Mouse (Mus musculus) limb, embryonic 11.5 days (tissue): Measurements from ENCODE around the gene 4933412E24Rik. TPM values are rescaled to one million over a fixed set of nuclear protein-coding genes. Genes with fewer than 3 reads are reported as not detected.

ENCODE experiments used
- ATAC-seq: fragments of 200-750 bp; cut with Nextera tagmentation; 2 replicates; pipeline ENCODE4 v1.8.0; 2017; ENCODE audit warnings: low read depth; ENCODE audit not compliant: insufficient number of reproducible peaks, low FRiP score, low TSS enrichment
- DNase-seq: peaks from one replicate; pipeline ENCODE4 v3.0.0-alpha.2; 2015; ENCODE audit warnings: low spot score
- H3K27ac ChIP-seq: fragments of 300-500 bp; sonication (generic); replicated peaks from 2 replicates; pipeline ENCODE4 v1.5.1; 2014; ENCODE audit warnings: low read depth, mild to moderate bottlenecking, low read length
- H3K27me3 ChIP-seq: fragments of 300-500 bp; sonication (generic); 2 replicates; pipeline ENCODE4 v1.6.1; 2014; ENCODE audit warnings: mild to moderate bottlenecking, low read length, mixed read lengths; ENCODE audit not compliant: control insufficient read depth, insufficient read depth
- H3K36me3 ChIP-seq: fragments of 300-500 bp; sonication (generic); 2 replicates; pipeline ENCODE4 v1.6.1; 2014; ENCODE audit warnings: mild to moderate bottlenecking, low read length, moderate library complexity, mixed read lengths; ENCODE audit not compliant: control insufficient read depth, insufficient read depth
- H3K4me1 ChIP-seq: fragments of 300-500 bp; sonication (generic); 2 replicates; pipeline ENCODE4 v1.6.1; 2014; ENCODE audit warnings: low read length, mixed read lengths; ENCODE audit not compliant: control insufficient read depth, insufficient read depth
- H3K4me2 ChIP-seq: fragments of 300-500 bp; sonication (generic); 2 replicates; pipeline ENCODE4 v1.6.1; 2014; ENCODE audit warnings: low read depth, mild to moderate bottlenecking, moderate library complexity; ENCODE audit not compliant: severe bottlenecking
- H3K4me3 ChIP-seq: fragments of 300-500 bp; sonication (generic); 2 replicates; pipeline ENCODE4 v1.5.1; 2014; ENCODE audit warnings: low read depth, low read length
- H3K9ac ChIP-seq: fragments of 300-500 bp; sonication (generic); 2 replicates; pipeline ENCODE4 v1.6.1; 2014; ENCODE audit warnings: mild to moderate bottlenecking, low read length
- H3K9me3 ChIP-seq: fragments of 300-500 bp; sonication (generic); 2 replicates; pipeline ENCODE4 v1.6.1; 2016; ENCODE audit warnings: low read length; ENCODE audit not compliant: control insufficient read depth
- WGBS: fragments of 180-500 bp; shearing (Covaris S2); extraction: QIAGEN DNeasy Blood & Tissue Kit; methylation state at CpG from one replicate; pipeline ENCODE4 v1.1.7; 2014; 5-methylcytosine and 5-hydroxymethylcytosine counted together
- polyA plus RNA-seq: library from polyadenylated mRNA; unstranded; fragments of >200 nt; fragmentation: Nextera tagmentation; extraction: Ambion mirVana; gene quantifications from 2 replicates; pipeline ENCODE4 v1.2.1, GENCODE M21; 2014

Gene 4933412E24Rik
- polyA plus RNA-seq, 1 experiment from 2014 or later = not detected

DNA sequence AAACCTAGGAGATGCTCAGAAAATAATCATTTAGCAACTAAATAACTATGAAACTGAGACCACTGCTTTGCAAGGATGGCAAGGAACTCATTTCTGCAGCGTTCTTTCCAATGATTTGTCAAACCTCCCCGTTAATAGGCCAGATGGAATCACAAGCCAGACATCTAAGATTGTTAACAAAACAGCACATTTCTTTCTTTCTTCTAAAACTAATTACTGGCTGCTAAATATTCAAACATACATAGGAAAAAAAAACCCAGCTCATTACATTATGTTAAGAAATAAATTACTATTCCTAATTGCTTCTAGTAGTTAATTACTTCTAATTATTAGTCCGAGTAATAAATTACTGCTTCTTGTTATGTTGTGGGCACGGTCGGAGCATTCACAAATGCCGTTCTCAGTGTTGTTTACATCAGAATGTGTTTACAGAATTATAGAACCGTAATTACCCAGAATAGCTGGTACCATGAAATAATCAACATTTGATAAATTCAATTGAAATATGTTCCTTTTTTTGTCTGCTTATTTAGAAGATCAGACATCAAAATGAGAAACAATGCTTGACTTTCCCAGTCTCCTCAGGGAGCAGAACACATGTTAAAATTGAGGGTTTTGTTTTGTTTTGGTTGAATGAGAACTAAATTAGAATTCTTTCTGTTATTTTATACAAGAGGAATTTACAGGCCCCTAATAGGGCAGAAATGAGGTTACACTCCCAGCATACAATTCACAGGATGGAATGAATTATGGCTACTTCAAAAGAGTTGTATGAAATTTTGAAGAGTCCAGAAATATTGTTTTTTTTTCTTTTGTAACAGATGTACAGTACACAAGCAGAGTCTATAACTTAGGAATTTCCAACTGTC, 42.5 kb downstream of the 4933412E24Rik start:
- no peak overlapping the region for H3K4me2 ChIP-seq
- no peak for DNase-seq
- WGBS = 28% methylated on average over 7 of the region's 7 CpGs
- H3K9me3 ChIP-seq = no peaks in the 10 kb centered on the region
- no peak for ATAC-seq
- H3K27me3 ChIP-seq = no peaks in the 10 kb centered on the region
- no peaks in the 10 kb centered on the region for H3K4me1 ChIP-seq
- H3K36me3 ChIP-seq = no peaks in the 10 kb centered on the region
- no peak overlapping the region for H3K4me3 ChIP-seq
- H3K27ac ChIP-seq = no peak overlapping the region
- H3K9ac ChIP-seq = no peak overlapping the region
